Mouse (Mus musculus) ES-E14 (cell line): ENCODE results near the gene Fam89a.

Experiments used
- CHD2 ChIP-seq: IDR thresholded peaks from 2 replicates; pipeline ENCODE4 v1.6.1; 2014; ENCODE audit warnings: mild to moderate bottlenecking, low read depth, low read length, inconsistent platforms
- HCFC1 ChIP-seq: IDR thresholded peaks from 2 replicates; pipeline ENCODE4 v1.6.1; 2012; ENCODE audit warnings: low read length, inconsistent platforms, borderline replicate concordance; ENCODE audit not compliant: insufficient read depth
- MAFK ChIP-seq: IDR thresholded peaks from 2 replicates; pipeline ENCODE4 v1.6.1; 2014; ENCODE audit warnings: mild to moderate bottlenecking, low read depth, low read length, inconsistent platforms; ENCODE audit not compliant: insufficient read depth
- ZNF384 ChIP-seq: IDR thresholded peaks from 2 replicates; pipeline ENCODE4 v1.6.1; 2012; ENCODE audit warnings: low read depth, low read length, inconsistent platforms

GRCm38 (mm10) chr8:124735371-124735911 is 16.2 kb downstream of the Fam89a start:
- no peak for TF ChIP-seq ZNF384
- TF ChIP-seq HCFC1 = no peak
- no peak for TF ChIP-seq MAFK
- no peak for TF ChIP-seq CHD2
